Mouse (Mus musculus) lung, embryonic 16.5 days (tissue): ENCODE results near the gene Igfbp1. TPM values are rescaled to one million over a fixed set of nuclear protein-coding genes. Genes with fewer than 3 reads are reported as not detected.

Experiments used
- ATAC-seq: fragments of 200-750 bp; cut with Nextera tagmentation; 2 replicates; pipeline ENCODE4 v1.8.0; 2017; ENCODE audit warnings: low read depth, mild to moderate bottlenecking, moderate library complexity
- H3K27ac ChIP-seq: fragments of 300-500 bp; sonication (generic); 2 replicates; pipeline ENCODE4 v1.5.1; 2014; ENCODE audit warnings: mild to moderate bottlenecking, control low read depth, low read length
- H3K27me3 ChIP-seq: fragments of 300-500 bp; sonication (generic); 2 replicates; pipeline ENCODE4 v1.6.1; 2014; ENCODE audit warnings: low read depth, low read length, mixed read lengths; ENCODE audit not compliant: control insufficient read depth, insufficient read depth
- H3K36me3 ChIP-seq: fragments of 300-500 bp; sonication (generic); 2 replicates; pipeline ENCODE4 v1.6.1; 2014; ENCODE audit warnings: low read length; ENCODE audit not compliant: control insufficient read depth, insufficient read depth
- H3K4me1 ChIP-seq: fragments of 300-500 bp; sonication (generic); replicated peaks from 2 replicates; pipeline ENCODE4 v1.6.1; 2014; ENCODE audit warnings: low read length, mixed read lengths; ENCODE audit not compliant: control insufficient read depth, insufficient read depth
- H3K4me2 ChIP-seq: fragments of 300-500 bp; sonication (generic); 2 replicates; pipeline ENCODE4 v1.6.1; 2014; ENCODE audit warnings: low read depth, low read length, control low read depth
- H3K4me3 ChIP-seq: fragments of 300-500 bp; sonication (generic); 2 replicates; pipeline ENCODE4 v1.5.1; 2014; ENCODE audit warnings: mild to moderate bottlenecking, low read length, control low read depth
- H3K9ac ChIP-seq: fragments of 300-500 bp; sonication (generic); 2 replicates; pipeline ENCODE4 v1.6.1; 2014; ENCODE audit warnings: low read length, control low read depth
- H3K9me3 ChIP-seq: fragments of 300-500 bp; sonication (generic); 2 replicates; pipeline ENCODE4 v1.6.1; 2016; ENCODE audit warnings: low read length; ENCODE audit not compliant: control insufficient read depth
- WGBS: fragments of 180-500 bp; shearing (Covaris S2); extraction: QIAGEN DNeasy Blood & Tissue Kit; methylation state at CpG from one replicate; pipeline ENCODE4 v1.1.7; 2014; 5-methylcytosine and 5-hydroxymethylcytosine counted together
- polyA plus RNA-seq: library from polyadenylated mRNA; unstranded; fragments of >200 nt; fragmentation: Nextera tagmentation; extraction: Ambion mirVana; gene quantifications from 2 replicates; pipeline ENCODE4 v1.2.1, GENCODE M21; 2015

Igfbp1 gene
- polyA plus RNA-seq, 1 experiment from 2014 or later, result 0.58 TPM

DNA sequence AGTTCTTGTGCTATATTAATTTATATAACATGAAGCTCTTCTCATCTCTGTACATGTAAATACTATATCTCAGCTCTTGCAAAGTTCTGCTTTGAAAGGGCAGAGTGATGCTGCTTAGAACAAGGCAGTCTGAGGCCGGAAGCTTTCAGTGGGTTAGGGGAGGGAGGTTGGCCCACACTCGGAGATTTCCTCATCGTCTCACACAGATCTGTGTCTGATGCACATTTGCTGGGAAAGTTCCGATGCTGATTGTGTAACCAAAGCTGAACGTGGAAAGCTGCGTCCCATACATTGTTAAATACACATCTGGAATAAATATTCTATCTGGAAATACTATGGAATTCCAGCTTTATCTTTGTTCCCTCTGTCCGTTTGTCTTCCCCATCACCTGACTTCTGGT lies 4.6 kb downstream of the Igfbp1 start:
- Histone ChIP-seq H3K27ac (no peak overlapping the region), H3K36me3 (no peaks in the 10 kb centered on the region), H3K27me3 (no peaks in the 10 kb centered on the region), H3K4me1 (no peaks in the 10 kb centered on the region), H3K4me3 (no peak overlapping the region), H3K9me3 (no peaks in the 10 kb centered on the region), H3K9ac (no peak overlapping the region), H3K4me2 (no peak overlapping the region)
- WGBS, result 46% methylated on average over 7 of the region's 7 CpGs
- no peak for ATAC-seq

DNA sequence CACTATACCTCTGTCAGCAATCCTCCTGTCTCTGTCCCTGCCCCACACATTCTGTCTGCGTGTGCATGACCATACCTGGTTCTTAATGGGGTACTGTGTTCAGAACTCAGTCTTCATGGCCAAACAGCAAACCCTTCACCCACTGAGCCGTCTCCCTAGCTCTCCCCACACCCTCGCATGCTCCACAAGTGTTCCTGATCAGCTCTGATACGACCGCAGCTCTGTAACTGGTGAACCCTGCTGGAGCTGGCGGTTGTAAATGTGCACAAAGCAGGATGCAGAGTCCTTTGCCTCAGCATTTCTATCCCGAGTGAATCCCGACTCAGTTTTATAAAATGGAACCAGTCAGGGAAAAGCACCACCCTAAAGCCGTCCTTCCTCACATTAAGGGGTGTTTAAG lies 6.3 kb downstream of the Igfbp1 start:
- ATAC-seq, result no peak
- Histone ChIP-seq H3K36me3 (no peaks in the 10 kb centered on the region), H3K9me3 (no peaks in the 10 kb centered on the region), H3K27ac (no peak overlapping the region), H3K4me1 (no peaks in the 10 kb centered on the region), H3K27me3 (no peaks in the 10 kb centered on the region), H3K4me2 (no peak overlapping the region), H3K9ac (no peak overlapping the region), H3K4me3 (no peak overlapping the region)
- 87% methylated on average over 9 of the region's 9 CpGs for WGBS

DNA sequence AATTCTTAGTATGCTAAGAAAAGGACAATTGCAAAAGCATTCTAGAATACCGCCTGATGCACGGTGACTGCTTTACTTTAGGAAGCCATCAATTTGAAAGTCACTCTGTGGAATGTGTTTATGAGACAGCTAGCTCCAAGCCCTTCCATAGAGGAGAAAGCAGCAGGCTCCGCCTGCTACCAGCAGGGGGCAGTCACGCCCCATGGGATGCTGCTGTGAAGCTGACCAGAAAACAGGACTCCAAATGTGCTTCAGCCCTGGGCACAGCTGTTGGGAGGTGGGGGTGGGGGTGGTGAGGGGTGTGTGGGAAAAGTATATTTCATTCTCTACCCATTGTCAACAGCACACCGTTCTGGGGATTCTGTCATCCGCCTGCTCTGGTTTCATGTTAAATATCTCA lies 12.8 kb downstream of the Igfbp1 start:
- no peak overlapping the region for H3K4me2 ChIP-seq

DNA sequence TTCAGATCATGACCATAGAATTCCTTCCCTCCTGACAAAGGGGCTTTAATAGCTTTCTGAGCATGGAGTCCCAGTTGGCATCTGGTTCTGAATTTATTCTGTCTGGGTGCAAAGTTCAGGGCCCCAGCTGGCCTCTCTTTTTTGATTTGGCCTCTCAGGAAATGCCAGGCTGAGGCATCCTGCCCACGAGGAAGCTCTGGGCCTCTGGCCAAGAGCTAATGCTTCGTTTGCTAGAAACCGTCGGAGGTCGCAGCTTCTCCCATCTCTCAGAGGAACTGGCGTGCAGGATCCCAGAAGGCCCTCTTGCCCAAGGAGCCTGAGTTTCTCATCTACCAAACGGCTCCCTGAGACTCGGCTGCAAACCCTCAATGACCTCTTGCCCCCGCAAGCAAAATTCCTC lies 13.6 kb downstream of the Igfbp1 start:
- no peaks in the 10 kb centered on the region for H3K9me3 ChIP-seq
- 16% methylated on average over 9 of the region's 9 CpGs for WGBS
- peaks cover 28% of the 10 kb centered on the region for H3K4me1 ChIP-seq
- ATAC-seq, result no peak
- H3K9ac ChIP-seq, result 0 out of 2 replicates have a peak overlapping the region, but pooled peaks have one; percentile 15
- peak overlapping the region; percentile 22; the same call in 1 of the 2 replicates for H3K4me2 ChIP-seq
- H3K36me3 ChIP-seq, result no peaks in the 10 kb centered on the region
- H3K27me3 ChIP-seq, result peaks cover 37% of the 10 kb centered on the region
- H3K27ac ChIP-seq, result no peak overlapping the region
- H3K4me3 ChIP-seq, result no peak overlapping the region; the same call in 1 of the 2 replicates

More for the DNA sequence above, 12.8 kb downstream of the Igfbp1 start:
- no peak overlapping the region for H3K4me3 ChIP-seq
- peaks cover 28% of the 10 kb centered on the region for H3K4me1 ChIP-seq
- H3K27me3 ChIP-seq, result peaks cover 37% of the 10 kb centered on the region
- H3K9me3 ChIP-seq, result no peaks in the 10 kb centered on the region
- no peak overlapping the region for H3K27ac ChIP-seq
- 12% methylated on average over 6 of the region's 6 CpGs for WGBS
- ATAC-seq, result peak; percentile 39; the same call in 1 of the 2 replicates
- no peak overlapping the region for H3K9ac ChIP-seq
- no peaks in the 10 kb centered on the region for H3K36me3 ChIP-seq

DNA sequence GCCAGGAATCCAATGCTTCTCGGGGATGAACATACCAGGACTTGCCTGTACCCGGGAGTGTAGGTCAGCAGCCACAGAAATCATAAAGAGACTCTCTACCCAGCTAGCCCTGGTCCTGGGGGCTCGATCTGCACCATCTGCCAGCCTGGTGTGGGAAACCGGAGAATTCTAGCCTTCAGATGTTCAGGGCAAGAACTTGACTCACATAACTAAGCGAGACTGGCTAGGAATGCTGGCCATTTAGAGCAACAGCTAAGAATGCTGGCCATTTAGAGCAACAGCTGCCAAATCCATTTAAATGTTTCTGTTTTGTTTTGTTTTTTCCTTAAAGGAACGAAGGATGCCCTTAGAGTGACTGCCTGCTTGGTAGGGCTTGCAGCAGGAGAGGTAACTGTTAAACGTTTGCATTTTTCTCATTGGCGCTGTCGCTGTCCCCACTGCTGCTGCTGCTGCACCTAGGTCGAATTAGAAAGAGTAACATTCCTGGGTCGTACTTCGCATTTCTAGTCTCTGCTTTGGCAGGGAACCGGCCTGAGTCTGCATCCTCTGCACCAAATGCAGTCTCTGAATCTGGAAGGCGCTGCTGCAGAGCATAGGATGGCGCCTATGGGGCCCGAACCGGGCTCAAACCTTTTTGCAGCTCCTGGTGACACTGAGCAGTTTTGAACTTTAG lies 14.7 kb downstream of the Igfbp1 start:
- peaks cover 28% of the 10 kb centered on the region for H3K4me1 ChIP-seq
- no peaks in the 10 kb centered on the region for H3K9me3 ChIP-seq
- 0 out of 2 replicates have a peak overlapping the region, but pooled peaks have one; percentile 5 for H3K9ac ChIP-seq
- H3K36me3 ChIP-seq, result no peaks in the 10 kb centered on the region
- peaks cover 37% of the 10 kb centered on the region for H3K27me3 ChIP-seq
- WGBS, result 16% methylated on average over 17 of the region's 17 CpGs
- no peak for ATAC-seq
- peak overlapping the region; percentile 64 for H3K4me3 ChIP-seq
- H3K27ac ChIP-seq, result no peak overlapping the region
- peak overlapping the region; percentile 98 for H3K4me2 ChIP-seq

DNA sequence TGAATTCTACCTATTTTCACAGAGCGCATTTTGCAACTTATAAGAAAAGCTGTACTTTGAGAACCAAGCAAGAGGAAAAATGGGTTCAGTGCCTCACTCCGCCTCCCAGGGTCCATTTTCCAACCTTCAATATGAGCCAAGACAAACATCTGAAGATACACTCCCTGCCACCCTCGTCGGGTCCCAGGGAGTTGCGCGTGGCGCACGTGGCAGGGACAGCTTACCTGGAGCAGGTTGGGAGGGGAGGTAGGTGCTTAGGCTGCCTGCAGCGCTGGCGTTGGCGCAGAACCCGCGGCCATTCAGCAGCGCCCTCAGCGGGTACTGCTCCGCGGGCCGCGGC lies 15.5 kb downstream of the Igfbp1 start:
- Histone ChIP-seq H3K4me1 (peaks cover 28% of the 10 kb centered on the region), H3K4me3 (peak overlapping the region; percentile 64), H3K27ac (no peak overlapping the region), H3K4me2 (peak overlapping the region; percentile 98), H3K27me3 (peaks cover 37% of the 10 kb centered on the region), H3K9ac (peak overlapping the region; percentile 62), H3K9me3 (no peaks in the 10 kb centered on the region), H3K36me3 (no peaks in the 10 kb centered on the region)
- no peak; the same call in 1 of the 2 replicates for ATAC-seq
- WGBS, result under 1% methylated on average over 19 of the region's 19 CpGs

DNA sequence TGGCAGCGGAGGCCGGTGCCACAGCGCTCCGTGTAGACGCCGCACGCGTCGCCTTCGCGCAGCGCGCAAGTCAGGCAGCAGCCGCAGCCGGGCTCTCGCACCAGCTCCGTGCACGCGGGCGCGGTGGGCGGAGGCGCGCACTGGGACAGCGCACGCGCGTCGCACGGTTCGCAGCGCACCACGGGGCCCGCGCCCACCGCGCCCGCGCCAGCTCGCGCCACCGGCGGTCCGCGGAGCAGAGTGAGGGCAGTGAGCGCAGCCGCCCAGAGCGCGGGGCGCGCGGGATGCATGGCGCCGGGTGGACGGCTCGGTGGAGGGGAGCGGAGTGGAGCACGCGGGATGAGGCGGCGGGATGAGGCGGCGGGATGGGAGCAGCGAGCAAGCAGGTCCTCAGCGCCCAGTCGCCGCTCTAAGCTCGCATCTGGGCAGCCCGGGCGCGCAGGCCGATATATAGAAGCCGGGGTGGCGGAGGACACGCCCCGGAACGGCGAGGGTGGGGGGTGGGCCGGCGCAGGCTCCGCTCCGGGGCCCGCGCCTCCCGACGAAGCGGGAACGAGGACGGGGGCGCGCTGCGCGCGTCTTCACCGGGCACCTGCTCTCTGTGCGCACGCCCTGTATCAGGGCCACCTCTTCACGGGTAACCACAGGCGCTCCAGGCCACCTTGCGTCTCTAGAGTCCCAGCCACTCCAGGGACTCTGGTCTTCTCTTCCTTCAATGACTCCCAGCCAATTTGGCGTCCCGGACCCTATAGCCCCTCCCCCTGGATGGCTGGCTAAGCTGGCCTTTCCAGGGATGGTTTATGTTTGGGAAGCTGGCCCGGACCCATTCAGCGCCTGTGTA lies 16.1 kb downstream of the Igfbp1 start, which contains the start of gene Igfbp3:
Gene Igfbp3, minus strand, starts transcription at position 423 of the 841 bp plus-strand sequence.
- WGBS, result under 1% methylated on average over 90 of the region's 104 CpGs
- peaks cover 37% of the 10 kb centered on the region for H3K27me3 ChIP-seq
- peak within 1 kb of the TSS; percentile 62 for H3K9ac ChIP-seq
- H3K4me1 ChIP-seq, result peaks cover 28% of the 10 kb centered on the region
- H3K4me2 ChIP-seq, result peak within 1 kb of the TSS; percentile 98
- no peak within 1 kb of the TSS for H3K27ac ChIP-seq
- no peaks in the 10 kb centered on the region for H3K36me3 ChIP-seq
- H3K9me3 ChIP-seq, result no peaks in the 10 kb centered on the region
- H3K4me3 ChIP-seq, result peak within 1 kb of the TSS; percentile 64
- ATAC-seq, result peak; percentile 80

DNA sequence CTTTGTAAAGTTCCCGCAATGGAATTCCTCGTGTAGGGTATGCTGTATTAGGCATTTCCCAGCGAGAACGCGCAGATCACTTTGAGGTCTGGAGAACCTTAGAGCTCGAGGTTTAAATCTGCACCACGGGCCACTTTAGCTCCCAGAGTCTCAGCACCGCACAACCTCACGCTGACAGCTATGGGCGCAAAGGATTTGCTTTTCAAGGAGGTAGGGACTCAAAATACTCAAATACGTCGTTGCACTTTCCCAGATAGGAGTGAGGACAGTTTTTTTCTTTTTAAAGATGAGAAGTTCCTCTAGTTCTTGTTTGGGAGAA lies 16.7 kb downstream of the Igfbp1 start:
- Histone ChIP-seq H3K4me3 (peak overlapping the region; percentile 64), H3K27me3 (peaks cover 37% of the 10 kb centered on the region), H3K4me2 (peak overlapping the region; percentile 98), H3K9ac (no peak overlapping the region), H3K9me3 (no peaks in the 10 kb centered on the region), H3K4me1 (peaks cover 28% of the 10 kb centered on the region), H3K36me3 (no peaks in the 10 kb centered on the region), H3K27ac (no peak overlapping the region)
- WGBS, result 1% methylated on average over 12 of the region's 12 CpGs
- ATAC-seq, result no peak

DNA sequence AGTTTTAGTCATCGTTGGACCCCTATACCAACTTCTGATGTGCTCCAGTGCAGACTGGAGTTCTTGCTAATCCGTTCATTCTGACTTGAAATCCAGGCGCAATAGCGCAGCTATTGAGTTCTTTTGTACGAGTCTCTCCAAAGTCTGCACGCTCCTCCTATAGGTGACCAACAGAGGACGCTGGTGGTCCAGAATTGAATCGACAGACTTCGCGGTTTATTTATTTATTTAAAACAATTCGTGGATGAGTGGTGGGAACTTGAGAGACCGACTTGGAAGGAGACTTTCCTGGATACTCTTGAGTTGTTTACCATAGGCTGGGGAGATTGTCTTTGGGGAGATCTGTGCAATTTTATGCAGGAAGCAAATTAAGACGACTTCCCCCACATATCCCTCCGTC lies 17.2 kb downstream of the Igfbp1 start:
- no peak overlapping the region for H3K27ac ChIP-seq
- H3K9ac ChIP-seq, result no peak overlapping the region
- H3K4me1 ChIP-seq, result peaks cover 28% of the 10 kb centered on the region
- H3K27me3 ChIP-seq, result peaks cover 37% of the 10 kb centered on the region
- no peaks in the 10 kb centered on the region for H3K9me3 ChIP-seq
- H3K36me3 ChIP-seq, result no peaks in the 10 kb centered on the region
- 3% methylated on average over 14 of the region's 14 CpGs for WGBS
- H3K4me2 ChIP-seq, result peak overlapping the region; percentile 98
- no peak for ATAC-seq
- no peak overlapping the region; the same call in 1 of the 2 replicates for H3K4me3 ChIP-seq
